Mouse (Mus musculus) retina, postnatal 7 days (tissue): Measurements from ENCODE around the gene N4bp2l2.

Experiments
- DNase-seq: peaks from one replicate; pipeline ENCODE4 v3.0.0-alpha.2; 2012; ENCODE audit warnings: low read depth, low spot score

N4bp2l2 gene

GRCm38 (mm10) chr5:150566226-150566625 lies 99.8 kb downstream of the N4bp2l2 start:
- DNase-seq: no peak

GRCm38 (mm10) chr5:150564426-150564825 lies 101.6 kb downstream of the N4bp2l2 start:
- DNase-seq: no peak

DNA sequence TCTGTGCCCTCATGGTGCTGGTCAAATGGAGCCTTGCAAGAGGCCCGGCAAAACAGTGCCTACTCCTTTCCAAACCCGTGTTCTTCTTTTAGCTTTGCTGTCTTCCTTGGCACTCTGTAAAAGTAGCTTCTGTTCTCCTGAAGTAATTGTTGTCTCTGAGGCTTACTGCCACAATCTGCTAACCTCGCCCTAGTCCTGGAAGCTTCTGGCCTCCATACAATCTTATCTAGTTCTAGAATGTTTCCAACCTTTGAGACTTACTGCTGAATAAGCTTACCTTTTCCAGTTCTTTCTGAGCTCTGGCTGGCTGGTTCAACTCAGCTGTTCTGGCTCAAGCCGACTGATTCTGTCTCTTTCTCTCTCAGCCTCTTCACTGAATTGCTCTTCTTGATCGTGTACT lies 104.2 kb downstream of the N4bp2l2 start:
- no peak for DNase-seq

- DNase-seq: no peak
These were observed 104.6 kb downstream of the N4bp2l2 start for GRCm38 (mm10) chr5:150561376-150561775.

DNA sequence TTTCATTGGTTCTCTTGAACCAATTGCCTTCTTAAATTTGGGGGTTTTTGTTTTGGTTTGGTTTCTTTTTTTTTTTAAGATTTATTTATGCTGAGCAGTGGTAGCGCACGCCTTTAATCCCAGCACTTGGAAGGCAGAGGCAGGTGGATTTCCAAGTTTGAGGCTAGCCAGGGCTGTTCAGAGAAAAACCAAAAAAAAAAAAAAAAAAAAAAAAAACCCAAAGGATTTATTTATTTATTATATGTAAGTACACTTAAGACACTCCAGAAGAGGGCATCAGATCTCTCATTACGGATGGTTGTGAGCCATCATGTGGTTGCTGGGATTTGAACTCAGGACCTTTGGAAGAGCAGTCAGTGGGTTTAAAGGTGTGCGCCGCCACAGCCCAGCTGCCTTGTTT lies 105.1 kb downstream of the N4bp2l2 start:
- DNase-seq: no peak

GRCm38 (mm10) chr5:150559519-150560103 lies 106.4 kb downstream of the N4bp2l2 start:
- no peak for DNase-seq
